Mouse (Mus musculus): ENCODE data around the gene Ppip5k1. TPM values are rescaled to one million over a fixed set of nuclear protein-coding genes. Genes with fewer than 3 reads are reported as not detected.

Gene Ppip5k1
- polyA plus RNA-seq (2012; rRNA removed) = 27.2 and 30.6 TPM in 2 replicates

DNA sequence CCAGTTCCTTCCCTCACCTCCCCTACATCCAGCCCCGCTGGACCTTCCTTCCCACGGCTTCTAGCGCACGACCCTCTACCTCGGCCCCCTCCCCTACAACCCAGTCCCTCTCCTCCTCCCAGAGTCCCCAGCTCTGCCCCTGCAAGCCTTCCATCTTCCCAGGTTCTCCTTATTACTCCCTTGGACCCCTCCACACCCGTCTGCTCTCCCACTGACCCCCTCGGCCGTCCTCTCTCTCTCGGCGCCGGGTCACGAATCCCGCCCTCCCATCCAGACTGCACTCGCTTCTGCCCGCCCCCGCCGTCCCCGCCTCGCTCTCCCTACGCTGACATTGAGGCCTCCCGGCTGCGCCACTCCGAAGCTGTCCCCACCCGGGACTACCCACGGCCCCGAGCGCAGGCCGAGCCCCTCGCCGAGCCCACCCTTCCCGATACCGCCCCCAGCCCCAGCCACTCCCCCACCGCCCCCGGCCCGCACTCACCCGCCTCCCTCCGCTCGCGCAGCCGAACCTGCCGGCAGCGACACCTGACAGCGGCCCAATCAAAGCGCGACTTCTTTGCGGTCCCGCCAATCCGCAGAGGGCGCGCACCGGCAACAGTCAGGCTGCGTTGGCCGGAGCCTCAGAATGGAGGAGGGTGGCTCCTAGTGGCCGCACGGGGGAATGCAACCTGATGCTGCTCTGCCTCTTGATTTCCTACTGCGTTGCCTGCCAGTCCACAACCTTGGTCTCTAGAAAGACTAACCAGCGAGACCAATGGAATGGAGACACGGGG is at the start of gene Ppip5k1:
TSS of gene Ppip5k1 (minus strand) at position 577 of the 773 bp plus-strand sequence.

GRCm38 (mm10) chr2:121386961-121387575 is 31.9 kb upstream of the Ppip5k1 start, which contains the start of gene Strc:
Gene Strc, minus strand, starts transcription at chr2:121387168.

DNA sequence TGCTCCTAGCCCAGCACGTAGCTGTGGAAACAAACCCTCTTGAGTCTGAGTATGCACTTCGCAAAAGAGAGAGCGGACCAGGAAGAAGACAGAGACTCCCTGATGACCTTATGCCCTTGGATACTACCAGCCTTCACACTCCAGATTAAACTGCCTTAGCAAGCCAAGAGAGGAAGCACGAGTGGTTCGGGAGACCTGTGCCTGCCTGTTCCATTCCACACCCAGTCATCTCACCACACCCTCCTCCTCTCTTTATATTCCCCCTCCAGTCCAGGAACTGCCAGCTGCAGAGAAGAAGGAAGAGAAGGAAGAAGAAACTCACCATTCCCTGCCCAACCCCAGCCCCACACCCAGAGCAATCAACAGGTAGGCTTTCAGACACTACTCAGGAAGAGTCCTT is 2.3 kb upstream of the Ppip5k1 start, which contains the start of gene Ckmt1:
TSS of gene Ckmt1 (plus strand) at position 221 of the 400 bp plus-strand sequence.

DNA sequence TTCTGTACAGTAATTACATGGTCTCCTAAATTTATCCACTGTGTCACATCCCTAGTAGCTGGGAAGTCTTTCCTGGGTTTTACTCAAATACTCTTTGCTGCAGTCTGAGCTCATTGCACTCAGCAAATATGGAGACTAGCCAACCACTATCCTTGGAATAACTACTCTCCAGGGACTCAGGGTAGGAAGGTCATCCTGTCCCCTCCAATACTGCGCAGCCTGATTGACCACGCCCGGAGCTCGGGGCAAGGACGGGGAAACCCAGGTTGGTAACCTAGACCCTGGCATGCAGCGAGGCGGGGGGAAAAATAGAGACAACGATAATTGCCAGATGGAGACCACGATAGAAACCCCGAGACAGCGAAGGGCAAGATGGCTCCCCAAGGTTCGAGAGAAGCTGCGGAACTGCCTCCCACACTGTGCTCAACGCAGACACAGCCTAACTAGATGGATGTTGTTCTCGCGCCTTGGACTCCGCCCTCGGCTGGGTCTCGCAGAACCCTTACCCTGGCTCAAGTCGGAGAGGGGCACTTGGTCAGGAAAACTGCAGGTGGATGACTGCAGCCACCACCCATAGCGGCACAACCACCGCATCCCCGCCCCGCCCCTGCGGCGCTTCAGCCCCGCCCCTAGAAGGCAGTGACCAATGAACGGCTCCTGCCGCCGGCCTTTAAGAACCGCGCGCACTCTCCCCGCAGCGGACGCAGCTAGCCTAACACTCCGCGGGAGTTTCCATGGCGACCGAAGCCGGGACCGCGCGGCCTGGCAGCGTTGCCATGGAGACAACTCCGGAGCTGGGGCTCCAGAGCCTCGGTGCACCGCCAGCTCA is 66.1 kb downstream of the Ppip5k1 start, which contains the start of gene Map1a:
TSS of gene Map1a (plus strand) at position 700 of the 829 bp plus-strand sequence.

GRCm38 (mm10) chr2:121271236-121271927 is 83.8 kb downstream of the Ppip5k1 start, which contains the start of gene Trp53bp1:
Gene Trp53bp1, minus strand, starts transcription at chr2:121271407.

Other genes starting within 250 kb of the Ppip5k1 start
- 0.08 and 0.10 TPM in 2 replicates for gene Tgm7, start 245.6 kb downstream of the Ppip5k1 start, polyA plus RNA-seq (2012; rRNA removed)
- gene Adal, start 215.0 kb downstream of the Ppip5k1 start, polyA plus RNA-seq (2012; rRNA removed) = 24.2 and 26.3 TPM in 2 replicates
- gene Lcmt2, start 214.7 kb downstream of the Ppip5k1 start, polyA plus RNA-seq (2012; rRNA removed) = 8.4 and 9.6 TPM in 2 replicates
- gene Tubgcp4, start 184.7 kb downstream of the Ppip5k1 start, polyA plus RNA-seq (2012; rRNA removed) = 45.6 and 47.1 TPM in 2 replicates
- 3.9 and 4.2 TPM in 2 replicates for gene Zscan29, start 184.3 kb downstream of the Ppip5k1 start, polyA plus RNA-seq (2012; rRNA removed)
- 137 and 139 TPM in 2 replicates for gene Trp53bp1, start 84.0 kb downstream of the Ppip5k1 start, polyA plus RNA-seq (2012; rRNA removed)
- 24.9 and 26.8 TPM in 2 replicates for gene Map1a, start 65.8 kb downstream of the Ppip5k1 start, polyA plus RNA-seq (2012; rRNA removed)
- gene Ckmt1, start 2.3 kb upstream of the Ppip5k1 start, polyA plus RNA-seq (2012; rRNA removed) = 87.5 and 102 TPM in 2 replicates
- gene Strc, start 31.8 kb upstream of the Ppip5k1 start, polyA plus RNA-seq (2012; rRNA removed) = 0.03 TPM in 2 replicates
- gene Pdia3, start 58.4 kb upstream of the Ppip5k1 start, polyA plus RNA-seq (2012; rRNA removed) = 128 and 143 TPM in 2 replicates
- 6.6 and 7.4 TPM in 2 replicates for gene Catsper2, start 58.4 kb upstream of the Ppip5k1 start, polyA plus RNA-seq (2012; rRNA removed)
- gene Ell3, start 88.9 kb upstream of the Ppip5k1 start, polyA plus RNA-seq (2012; rRNA removed) = 0.24 and 0.28 TPM in 2 replicates
- gene Serf2, start 93.8 kb upstream of the Ppip5k1 start, polyA plus RNA-seq (2012; rRNA removed) = 306 TPM in 2 replicates
- gene Hypk, start 97.9 kb upstream of the Ppip5k1 start, polyA plus RNA-seq (2012; rRNA removed) = 33.0 and 33.8 TPM in 2 replicates
- 5.2 and 5.4 TPM in 2 replicates for gene Serinc4, start 101.4 kb upstream of the Ppip5k1 start, polyA plus RNA-seq (2012; rRNA removed)
- 23.4 and 25.3 TPM in 2 replicates for gene Mfap1b, start 118.7 kb upstream of the Ppip5k1 start, polyA plus RNA-seq (2012; rRNA removed)
- gene Mfap1a, start 151.3 kb upstream of the Ppip5k1 start, polyA plus RNA-seq (2012; rRNA removed) = 14.5 and 14.6 TPM in 2 replicates
- gene Wdr76, start 151.3 kb upstream of the Ppip5k1 start, polyA plus RNA-seq (2012; rRNA removed) = 4.5 and 5.0 TPM in 2 replicates